Mouse (Mus musculus): ENCODE data around the gene Arhgef18.

Arhgef18 gene

DNA sequence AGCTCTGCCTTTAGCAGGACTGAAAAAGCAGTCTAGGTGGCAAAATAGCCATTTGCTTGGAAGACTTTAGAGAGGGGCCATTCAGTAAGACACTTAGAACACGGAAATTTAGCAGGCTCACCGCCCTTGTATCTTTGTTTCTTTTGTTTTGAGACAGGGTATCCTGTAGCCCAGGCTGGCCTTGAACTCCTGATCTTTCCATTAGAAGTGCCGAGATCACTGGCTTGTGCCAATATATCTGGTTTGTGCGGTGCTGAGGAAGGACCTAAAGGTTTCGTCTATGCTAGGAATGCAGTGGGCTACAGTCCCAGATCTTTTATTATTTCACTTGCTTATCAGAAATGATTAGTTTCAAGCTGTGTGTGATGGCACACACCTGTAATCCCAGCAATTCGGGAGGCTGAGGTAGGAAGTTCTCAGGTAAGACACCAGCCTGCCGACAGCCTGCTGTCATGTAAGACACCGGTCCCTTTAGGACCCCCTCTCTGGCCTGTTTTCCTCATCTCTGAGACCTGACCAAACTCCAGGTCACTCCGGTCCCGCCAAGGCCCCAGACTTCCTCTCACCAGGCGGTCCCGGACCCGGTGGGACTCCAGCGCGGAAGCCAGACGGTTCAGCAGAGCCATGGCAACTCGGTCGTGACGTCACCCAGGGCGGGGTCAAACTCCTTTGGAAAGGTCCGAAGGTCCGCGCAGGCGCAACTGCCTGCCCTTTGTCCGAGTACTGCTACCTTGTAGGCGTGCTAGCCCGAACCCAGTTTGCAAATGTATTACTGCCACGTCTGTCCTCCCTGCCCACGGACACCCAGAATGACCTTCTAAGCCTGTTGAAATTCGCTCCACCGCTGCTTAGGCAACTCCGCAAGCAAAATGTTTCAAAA lies 74.4 kb downstream of the Arhgef18 start, which contains the start of gene Pex11g:
Gene Pex11g (minus strand): TSS at position 675 of the 880 bp plus-strand sequence.
- peak; percentile 96 for DNase-seq

DNA sequence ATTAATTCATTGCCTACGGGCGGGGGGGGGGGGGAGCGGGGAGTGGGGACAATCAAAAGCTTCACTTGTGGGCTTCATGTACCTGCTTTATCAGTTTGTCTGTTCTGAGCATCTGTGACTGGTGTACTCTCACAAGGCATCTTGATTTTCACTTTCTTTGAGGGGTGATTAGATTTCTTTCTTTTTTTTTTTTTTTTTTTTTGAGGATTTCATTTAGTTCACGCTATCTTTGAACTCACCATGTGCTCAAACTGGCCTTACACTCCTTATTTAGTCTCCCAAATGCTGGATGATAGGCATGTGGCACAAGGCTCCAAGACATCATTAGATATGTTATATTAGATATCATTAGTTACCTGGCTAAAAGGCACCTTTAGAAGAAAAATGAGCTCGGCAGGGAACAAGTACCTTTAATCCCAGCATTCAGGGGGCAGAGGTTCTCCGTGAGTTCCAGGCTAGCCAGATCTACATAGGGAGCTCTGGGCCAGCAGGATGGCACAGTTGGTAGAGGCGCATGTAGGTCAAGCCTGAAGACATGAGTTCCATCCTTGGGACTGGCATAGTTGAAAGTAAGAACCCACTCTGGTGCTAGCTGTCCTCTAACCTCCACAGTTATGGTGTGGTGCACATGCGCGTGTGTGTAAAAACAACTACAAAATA lies 75.2 kb downstream of the Arhgef18 start:
- no peak for DNase-seq

DNA sequence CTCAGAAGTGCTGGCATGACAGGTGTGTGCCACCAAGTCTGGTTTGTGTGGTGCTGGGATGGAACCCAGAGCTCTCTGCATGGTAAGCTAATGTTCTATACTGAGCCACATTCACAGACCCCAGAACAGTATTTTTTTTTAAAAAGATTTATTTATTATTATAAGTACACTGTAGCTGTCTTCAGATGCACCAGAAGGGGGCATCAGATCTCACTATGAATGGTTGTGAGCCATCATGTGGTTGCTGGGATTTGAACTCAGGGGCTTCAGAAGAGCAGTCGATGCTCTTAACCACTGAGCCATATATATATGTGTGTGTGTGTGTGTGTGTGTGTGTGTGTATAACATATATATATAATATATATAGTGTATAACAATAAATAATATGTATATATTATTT lies 76.0 kb downstream of the Arhgef18 start:
- no peak for DNase-seq

GRCm38 (mm10) chr8:3470562-3470961 lies 77.8 kb downstream of the Arhgef18 start, which contains the start of gene Tex45:
Gene Tex45, plus strand, starts transcription at chr8:3470862.
- DNase-seq, result no peak

DNA sequence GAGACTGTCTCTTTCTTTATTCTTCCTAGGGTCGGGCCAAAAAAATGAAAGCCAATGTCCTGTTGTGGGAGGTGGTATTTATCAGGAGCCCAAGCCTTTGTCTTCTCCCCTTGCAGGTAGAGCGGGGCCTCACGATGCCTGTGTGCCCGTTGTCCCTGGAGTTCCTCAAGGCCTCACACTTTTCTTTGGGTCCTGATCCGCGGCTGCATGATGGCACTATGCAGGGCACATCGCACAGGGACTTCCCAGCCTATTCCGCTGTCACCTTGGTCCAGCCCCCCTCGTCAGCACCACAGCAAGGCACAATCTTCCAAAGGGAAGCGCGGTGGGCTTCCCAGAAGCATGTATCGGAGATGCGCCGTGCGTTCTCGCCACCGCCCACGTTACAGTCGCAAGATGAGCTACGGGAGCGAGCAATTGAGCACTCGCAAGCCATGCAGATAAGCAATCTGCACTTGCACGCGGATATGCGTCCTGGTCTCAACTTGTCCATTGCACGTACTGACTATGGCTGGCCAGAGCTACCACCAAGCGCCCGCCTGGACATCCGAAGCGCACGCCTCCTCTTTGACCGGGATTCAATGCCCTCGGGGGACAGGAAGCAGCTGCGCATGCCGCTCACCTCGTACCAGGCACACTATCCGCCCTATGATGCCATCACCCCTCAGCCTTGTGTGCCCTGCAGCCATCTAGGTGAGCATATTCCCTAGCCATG lies 83.1 kb downstream of the Arhgef18 start:
- no peak for DNase-seq

GRCm38 (mm10) chr8:3480221-3480785 lies 87.5 kb downstream of the Arhgef18 start:
- DNase-seq, result no peak

GRCm38 (mm10) chr8:3481605-3482004 lies 88.8 kb downstream of the Arhgef18 start:
- DNase-seq, result no peak

DNA sequence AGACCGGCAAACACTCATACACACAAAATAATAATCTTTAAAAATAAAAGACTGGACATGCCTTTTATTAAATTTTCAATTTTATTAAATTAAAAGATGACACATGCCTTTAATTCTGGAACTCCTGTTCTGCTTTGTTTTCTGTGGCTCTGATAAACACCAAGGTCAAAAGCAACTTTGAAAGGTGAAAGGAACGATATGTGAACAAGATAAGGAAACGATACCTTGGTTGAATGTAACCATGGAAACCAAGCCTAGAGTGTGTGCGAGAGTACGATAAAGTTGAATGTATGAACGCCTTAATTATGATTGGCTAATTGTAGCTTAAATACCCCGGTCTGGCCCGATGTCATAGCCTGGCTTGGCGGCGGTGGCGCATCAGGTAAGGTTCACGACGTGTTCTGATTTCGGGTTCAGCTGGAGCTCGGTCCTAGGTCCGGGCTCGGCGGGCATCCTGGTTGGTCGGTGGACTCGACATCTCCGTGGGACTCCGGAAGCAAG lies 89.5 kb downstream of the Arhgef18 start:
- DNase-seq, result no peak

DNA sequence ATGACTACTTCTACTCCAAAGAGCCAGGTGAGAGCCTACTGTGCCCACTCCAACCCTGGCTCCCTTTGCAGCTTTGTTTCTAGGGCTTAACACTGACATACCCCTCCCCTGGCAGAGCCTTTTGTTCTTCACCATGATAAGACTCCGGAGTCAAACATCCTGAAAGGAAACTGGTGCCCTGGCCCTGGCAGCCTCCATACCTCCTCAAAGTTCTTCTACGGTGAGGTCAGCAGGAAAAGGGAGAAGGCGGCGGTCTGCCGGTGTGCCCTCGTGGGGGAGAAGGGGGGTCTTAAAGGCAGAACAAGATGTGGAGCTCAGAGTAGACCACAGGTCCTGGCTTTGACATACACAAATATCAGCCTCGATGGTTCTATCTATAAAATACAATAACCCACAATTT lies 90.7 kb downstream of the Arhgef18 start:
- no peak for DNase-seq

GRCm38 (mm10) chr8:3485192-3485591 lies 92.4 kb downstream of the Arhgef18 start:
- DNase-seq, result no peak

- DNase-seq, result peak; percentile 75
Observed at GRCm38 (mm10) chr8:3492901-3493844, 100.4 kb downstream of the Arhgef18 start, which contains the start of gene Zfp358. Gene Zfp358, plus strand, starts transcription at chr8:3493138.

- no peak for DNase-seq
Observed at GRCm38 (mm10) chr8:3493845-3494208, 101.0 kb downstream of the Arhgef18 start.

- DNase-seq, result no peak
Observed at GRCm38 (mm10) chr8:3495578-3496427, 103.0 kb downstream of the Arhgef18 start.

GRCm38 (mm10) chr8:3496428-3496748 lies 103.6 kb downstream of the Arhgef18 start:
- DNase-seq, result no peak

DNA sequence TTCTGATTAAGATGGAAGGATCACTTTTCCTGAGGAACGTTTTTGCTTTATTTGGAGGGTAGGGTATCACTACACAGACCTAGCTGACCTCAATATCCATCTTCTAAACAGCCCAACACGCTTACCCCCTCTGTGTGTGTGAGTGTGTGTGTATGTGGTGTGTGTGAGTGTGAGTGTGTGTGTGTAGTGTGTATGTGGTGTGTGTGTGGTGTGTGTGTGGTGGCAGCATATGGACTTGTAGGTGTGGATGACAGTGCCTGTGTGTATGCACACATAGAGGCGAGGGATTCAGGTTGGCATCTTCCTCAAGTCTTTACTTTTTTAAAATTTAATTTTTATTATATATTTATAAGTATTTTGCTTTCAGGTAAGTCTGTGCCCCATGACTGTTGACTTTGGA lies 105.8 kb downstream of the Arhgef18 start:
- DNase-seq, result no peak

DNA sequence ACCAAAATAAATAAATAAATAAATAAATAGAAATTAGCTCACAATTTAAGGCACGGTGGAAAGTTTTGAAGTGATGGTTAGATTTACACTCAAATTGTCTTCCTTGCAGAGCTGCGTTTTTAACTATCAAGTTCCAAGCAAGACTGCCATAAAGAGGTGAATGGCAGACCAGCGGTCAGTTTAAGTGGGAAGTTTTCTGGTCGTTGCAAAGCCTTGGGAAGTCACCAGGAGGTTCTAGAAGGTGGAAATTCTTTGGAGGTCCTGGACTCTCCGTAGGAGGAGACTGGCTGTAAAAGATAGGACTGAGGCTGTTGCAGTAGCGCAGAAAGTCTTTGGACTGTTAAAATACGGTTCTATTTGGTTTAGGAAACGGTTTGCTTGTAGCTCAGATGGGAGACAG lies 106.9 kb downstream of the Arhgef18 start:
- DNase-seq, result no peak

GRCm38 (mm10) chr8:3500235-3501090 lies 107.7 kb downstream of the Arhgef18 start, which contains the start of gene Mcoln1:
Gene Mcoln1, plus strand, starts transcription at chr8:3500457.
- peak; percentile 99 for DNase-seq

GRCm38 (mm10) chr8:3502217-3502616 lies 109.4 kb downstream of the Arhgef18 start:
- DNase-seq, result no peak

All from liver (tissue).